Mouse (Mus musculus): Measurements from ENCODE around the gene Kcnip2.

The Kcnip2 gene

GRCm38 (mm10) chr19:45815831-45816405, at the start of gene Kcnip2:
Gene Kcnip2 (minus strand): TSS chr19:45816061.
- DNase-seq (ENCODE audit: low read depth, low spot score): peak; percentile 51

- DNase-seq (ENCODE audit: low read depth, low spot score): no peak
Measured at GRCm38 (mm10) chr19:45855284-45855920, 39.5 kb upstream of the Kcnip2 start.

- DNase-seq (ENCODE audit: low read depth, low spot score): no peak
Measured at GRCm38 (mm10) chr19:45854521-45854920, 38.7 kb upstream of the Kcnip2 start.

DNA sequence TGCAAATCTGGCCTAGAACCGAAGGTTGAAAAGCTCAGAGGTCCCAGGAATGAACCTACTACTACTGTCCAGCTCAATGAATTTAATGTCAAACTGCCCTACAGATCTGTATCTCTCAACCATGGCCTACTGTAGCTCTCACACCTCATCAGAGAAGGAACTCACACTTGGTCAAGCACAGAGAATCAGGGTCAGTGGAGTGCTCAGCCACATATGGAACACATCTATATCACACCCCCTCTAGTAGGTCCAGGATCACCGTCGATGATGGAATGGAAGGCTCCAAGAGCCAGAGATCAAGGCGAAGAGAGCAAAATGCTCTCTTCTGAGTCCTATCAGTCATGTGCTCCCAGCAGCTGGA, 31.9 kb upstream of the Kcnip2 start:
- DNase-seq (ENCODE audit: low read depth, low spot score): no peak

GRCm38 (mm10) chr19:45847016-45847732, 31.3 kb upstream of the Kcnip2 start:
- no peak for DNase-seq (ENCODE audit: low read depth, low spot score)

DNA sequence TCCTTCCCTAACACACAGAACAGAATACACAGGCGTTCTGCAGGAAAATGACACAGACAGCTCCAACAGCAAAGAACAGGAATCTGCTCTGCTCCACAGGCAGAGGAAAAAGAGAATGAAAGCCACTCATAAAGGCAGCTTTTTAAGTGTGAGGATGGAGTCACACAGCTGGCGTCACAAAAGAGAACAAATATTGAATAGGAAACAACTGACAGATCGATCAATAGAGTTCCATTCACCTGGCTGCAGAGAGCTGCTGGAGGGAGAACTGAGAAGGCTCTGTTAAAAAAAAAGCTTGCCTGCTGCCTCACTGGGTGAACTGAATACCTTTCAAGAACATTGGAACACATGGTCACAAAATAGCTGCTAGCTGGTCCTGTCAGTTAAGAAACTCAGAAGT, 28.3 kb upstream of the Kcnip2 start:
- no peak for DNase-seq (ENCODE audit: low read depth, low spot score)

DNA sequence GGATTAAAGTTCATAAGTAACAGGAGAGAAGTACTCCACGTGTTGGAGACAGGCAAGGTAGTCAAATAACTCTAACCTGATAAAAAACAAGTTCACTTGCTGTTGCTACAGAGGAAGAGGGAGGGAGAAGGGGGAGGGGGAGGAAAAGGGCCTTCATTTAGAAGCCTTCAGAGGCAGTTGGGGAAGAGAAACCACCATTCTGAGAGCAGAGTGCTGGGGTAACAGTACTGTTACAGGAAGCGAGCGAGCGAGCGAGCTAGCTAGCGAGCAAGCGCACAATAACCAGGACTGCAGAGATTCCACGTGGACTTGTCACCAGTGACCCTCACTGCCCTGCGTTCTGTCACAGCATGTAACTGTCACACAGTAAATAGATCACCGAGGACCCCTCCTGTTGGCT, 27.6 kb upstream of the Kcnip2 start:
- DNase-seq (ENCODE audit: low read depth, low spot score): no peak

DNA sequence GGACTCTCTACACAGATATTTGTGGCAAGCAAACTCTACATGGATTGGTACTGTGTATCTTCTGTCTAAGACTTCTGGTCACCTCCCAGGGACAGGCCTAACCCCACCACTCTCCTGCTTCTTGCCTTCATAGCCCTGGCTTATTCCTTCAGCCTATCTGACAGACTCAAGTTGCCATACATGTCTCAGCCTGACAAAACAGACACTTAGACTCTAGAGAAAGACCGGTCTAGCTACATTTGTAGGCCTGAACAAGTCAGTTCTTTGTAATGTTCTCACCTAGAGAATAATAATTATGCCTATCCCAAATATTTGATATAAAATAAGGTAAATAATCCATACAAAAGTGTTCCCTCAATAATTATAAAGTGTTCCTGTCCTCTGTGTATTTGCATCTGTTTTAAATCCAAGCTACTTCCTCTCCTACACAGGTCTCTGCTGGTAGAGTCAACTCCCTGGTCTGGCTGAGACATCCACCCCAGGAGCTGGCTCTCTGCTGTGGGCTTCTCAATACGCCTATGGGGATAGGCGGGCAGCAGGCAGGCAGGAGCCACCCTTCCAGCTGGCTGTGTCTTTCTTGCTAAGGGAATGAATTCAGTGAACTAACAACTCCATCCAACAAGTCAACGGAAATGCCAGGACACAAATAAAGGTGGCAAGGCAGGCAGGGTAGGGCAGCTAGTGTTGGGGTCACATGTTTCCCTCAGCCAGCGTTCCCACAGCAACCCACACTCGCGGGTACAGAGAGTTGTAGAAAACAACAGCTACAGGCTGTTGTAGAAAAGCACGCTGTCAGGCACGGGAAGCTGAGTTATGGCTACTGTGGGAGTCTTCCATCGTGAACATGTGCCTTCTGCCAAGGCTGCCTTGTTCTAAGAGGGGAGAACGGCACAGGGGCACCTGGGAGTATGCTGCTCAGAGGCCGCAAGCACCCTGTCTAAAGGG, 21.5 kb upstream of the Kcnip2 start:
- DNase-seq (ENCODE audit: low read depth, low spot score): no peak

- DNase-seq (ENCODE audit: low read depth, low spot score): no peak
Measured at GRCm38 (mm10) chr19:45835490-45835889, 19.6 kb upstream of the Kcnip2 start.

DNA sequence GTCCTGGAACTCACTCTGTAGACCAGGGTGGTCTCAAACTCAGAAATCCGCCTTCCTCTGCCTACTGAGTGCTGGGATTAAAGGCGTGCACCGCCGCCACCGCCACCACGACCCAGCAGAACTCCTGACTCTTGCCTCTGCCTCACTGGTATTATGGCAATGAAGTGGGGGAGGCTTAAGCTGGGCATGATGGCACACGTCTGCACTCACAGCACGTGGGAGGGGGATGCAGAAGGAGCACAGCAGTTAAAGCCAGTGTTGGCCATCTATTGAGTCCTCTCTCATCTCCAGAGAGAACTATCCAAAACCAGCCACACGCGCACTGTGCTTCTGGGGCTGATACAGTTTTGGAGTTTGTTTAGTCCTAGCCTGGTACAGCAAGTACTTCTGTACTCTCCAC, 17.8 kb upstream of the Kcnip2 start:
- DNase-seq (ENCODE audit: low read depth, low spot score): no peak

- no peak for DNase-seq (ENCODE audit: low read depth, low spot score)
Measured at GRCm38 (mm10) chr19:45830679-45831078, 14.8 kb upstream of the Kcnip2 start.

GRCm38 (mm10) chr19:45827736-45828135, 11.9 kb upstream of the Kcnip2 start:
- no peak for DNase-seq (ENCODE audit: low read depth, low spot score)

- no peak for DNase-seq (ENCODE audit: low read depth, low spot score)
Measured at GRCm38 (mm10) chr19:45827125-45827524, 11.3 kb upstream of the Kcnip2 start.

GRCm38 (mm10) chr19:45826146-45826545, 10.3 kb upstream of the Kcnip2 start:
- DNase-seq (ENCODE audit: low read depth, low spot score): no peak

DNA sequence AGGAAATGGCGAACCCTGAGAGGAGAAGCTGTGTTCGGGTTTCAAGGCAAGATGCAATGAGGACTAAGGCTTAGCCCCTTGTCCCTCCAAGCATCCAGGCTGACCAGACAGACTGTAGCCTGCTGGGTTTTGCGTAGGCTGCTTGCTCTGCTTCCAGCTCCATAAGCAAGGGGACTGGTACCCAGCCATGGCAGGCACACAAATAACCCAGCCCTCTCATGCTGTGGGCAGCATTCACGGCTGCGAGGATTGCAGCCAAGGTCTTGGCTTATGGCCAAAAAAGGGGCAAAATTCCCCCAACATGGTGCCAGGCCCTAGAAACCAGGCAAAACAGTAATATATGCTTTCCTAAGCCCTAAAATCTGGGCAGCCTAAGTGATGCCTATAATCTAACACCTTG, 6.0 kb upstream of the Kcnip2 start:
- DNase-seq (ENCODE audit: low read depth, low spot score): no peak

GRCm38 (mm10) chr19:45817816-45818490, 2.1 kb upstream of the Kcnip2 start:
- no peak for DNase-seq (ENCODE audit: low read depth, low spot score)

- no peak for DNase-seq (ENCODE audit: low read depth, low spot score)
Measured at GRCm38 (mm10) chr19:45816727-45817126, 866 bp upstream of the Kcnip2 start.

DNA sequence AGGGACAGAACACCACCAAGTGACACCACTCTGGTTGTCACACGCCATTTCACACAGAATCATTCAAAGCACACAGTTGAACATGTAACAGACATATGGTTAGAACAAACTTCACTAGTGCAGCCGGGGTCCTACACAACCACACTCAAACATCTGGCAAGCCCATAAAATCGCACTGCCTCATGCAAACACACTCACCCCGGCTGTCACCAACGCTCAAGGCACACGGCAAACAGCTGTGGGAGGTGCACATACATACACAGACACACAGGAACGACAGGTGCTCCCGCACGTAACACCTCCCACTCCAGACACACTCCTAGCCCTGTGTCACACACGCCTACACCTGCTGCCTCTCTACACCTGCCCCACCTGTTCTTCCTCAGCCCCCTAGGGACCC, 691 bp downstream of the Kcnip2 start:
- DNase-seq (ENCODE audit: low read depth, low spot score): no peak

- DNase-seq (ENCODE audit: low read depth, low spot score): peak; percentile 61
Measured at GRCm38 (mm10) chr19:45813801-45814200, 2.1 kb downstream of the Kcnip2 start.

GRCm38 (mm10) chr19:45813263-45813662, 2.6 kb downstream of the Kcnip2 start:
- DNase-seq (ENCODE audit: low read depth, low spot score): peak; percentile 83

DNA sequence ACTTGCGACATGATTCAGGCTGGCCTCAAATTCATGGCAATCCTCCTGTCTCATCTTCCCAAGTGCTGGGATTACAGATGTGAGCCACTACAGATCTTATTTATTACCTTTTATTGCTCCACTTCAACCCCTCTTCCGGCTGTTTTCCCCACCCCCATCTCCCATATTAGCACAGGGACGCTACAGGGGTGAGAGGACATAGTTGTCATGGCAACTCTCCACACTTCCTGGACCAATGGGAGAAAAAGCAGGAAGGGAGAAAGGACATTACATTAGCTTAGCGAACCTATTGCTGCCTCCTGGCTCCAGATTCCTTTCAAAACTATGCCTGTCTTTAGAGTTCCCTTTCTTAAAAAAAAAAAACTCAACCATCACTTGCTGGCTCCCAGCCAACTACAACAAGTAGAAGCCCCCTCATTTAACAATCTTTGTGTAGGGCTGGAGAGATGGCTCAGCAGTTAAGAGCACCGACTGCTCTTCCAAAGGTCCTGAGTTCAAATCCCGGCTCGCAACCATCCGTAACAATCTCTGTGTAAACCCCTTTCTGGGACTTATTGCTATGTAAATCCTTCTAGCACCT, 3.1 kb downstream of the Kcnip2 start:
- DNase-seq (ENCODE audit: low read depth, low spot score): peak; percentile 68
